Mouse (Mus musculus): ENCODE results near the gene Zbtb21. TPM values are rescaled to one million over a fixed set of nuclear protein-coding genes. Genes with fewer than 3 reads are reported as not detected.
"Not testable (repeated sequence)": the region's sequence is repeated elsewhere in the genome, so short reads cannot be mapped to it uniquely, and the experiment has no call there.

Zbtb21 gene
- total RNA-seq, 4 experiments from 2014 or later, result 23.0 to 33.6 (median 25.5) TPM

GRCm38 (mm10) chr16:97948836-97949235 lies 13.6 kb downstream of the Zbtb21 start:
- no peak for DNase-seq (ENCODE audit: low spot score in 2 of 2)

GRCm38 (mm10) chr16:97946993-97947392 lies 15.4 kb downstream of the Zbtb21 start:
- not testable (repeated sequence) for DNase-seq (ENCODE audit: low spot score in 2 of 2)

- DNase-seq (ENCODE audit: low spot score in 2 of 2), result no peak
These were observed 20.6 kb downstream of the Zbtb21 start for GRCm38 (mm10) chr16:97941844-97942243.

GRCm38 (mm10) chr16:97940471-97940973 lies 21.9 kb downstream of the Zbtb21 start:
- no peak for DNase-seq (ENCODE audit: low spot score in 2 of 2)

GRCm38 (mm10) chr16:97935815-97936214 lies 26.6 kb downstream of the Zbtb21 start:
- no peak for DNase-seq (ENCODE audit: low spot score in 2 of 2)

GRCm38 (mm10) chr16:97930231-97930630 lies 32.2 kb downstream of the Zbtb21 start:
- DNase-seq (ENCODE audit: low spot score in 2 of 2), result no peak

GRCm38 (mm10) chr16:97929520-97929919 lies 32.9 kb downstream of the Zbtb21 start:
- no peak for DNase-seq (ENCODE audit: low spot score in 2 of 2)

- DNase-seq (ENCODE audit: low spot score in 2 of 2), result no peak
These were observed 35.0 kb downstream of the Zbtb21 start for GRCm38 (mm10) chr16:97927331-97927938.

GRCm38 (mm10) chr16:97926381-97926780 lies 36.0 kb downstream of the Zbtb21 start:
- DNase-seq (ENCODE audit: low spot score in 2 of 2), result no peak

- no peak for DNase-seq (ENCODE audit: low spot score in 2 of 2)
These were observed 36.7 kb downstream of the Zbtb21 start for GRCm38 (mm10) chr16:97925760-97926159.

- no peak for DNase-seq (ENCODE audit: low spot score in 2 of 2)
These were observed 38.7 kb downstream of the Zbtb21 start for GRCm38 (mm10) chr16:97923700-97924099.

- no peak for DNase-seq (ENCODE audit: low spot score in 2 of 2)
These were observed 39.7 kb downstream of the Zbtb21 start for GRCm38 (mm10) chr16:97922779-97923126.

- DNase-seq (ENCODE audit: low spot score in 2 of 2), result peak; percentile 67 to 80
These were observed 40.3 kb downstream of the Zbtb21 start for GRCm38 (mm10) chr16:97921961-97922778.

GRCm38 (mm10) chr16:97920621-97921020 lies 41.8 kb downstream of the Zbtb21 start:
- no peak for DNase-seq (ENCODE audit: low spot score in 2 of 2)

GRCm38 (mm10) chr16:97919793-97920192 lies 42.6 kb downstream of the Zbtb21 start:
- no peak for DNase-seq (ENCODE audit: low spot score in 2 of 2)

- DNase-seq (ENCODE audit: low spot score in 2 of 2), result no peak
These were observed 49.5 kb downstream of the Zbtb21 start for GRCm38 (mm10) chr16:97912873-97913272.

- no peak for DNase-seq (ENCODE audit: low spot score in 2 of 2)
These were observed 53.1 kb downstream of the Zbtb21 start for GRCm38 (mm10) chr16:97909356-97909755.

- DNase-seq (ENCODE audit: low spot score in 2 of 2), result no peak
These were observed 54.9 kb downstream of the Zbtb21 start for GRCm38 (mm10) chr16:97907496-97907895.

GRCm38 (mm10) chr16:97906337-97906736 lies 56.1 kb downstream of the Zbtb21 start:
- DNase-seq (ENCODE audit: low spot score in 2 of 2), result no peak

- no peak for DNase-seq (ENCODE audit: low spot score in 2 of 2)
These were observed 56.9 kb downstream of the Zbtb21 start for GRCm38 (mm10) chr16:97905449-97905991.

- DNase-seq (ENCODE audit: low spot score in 2 of 2), result no peak
These were observed 58.4 kb downstream of the Zbtb21 start for GRCm38 (mm10) chr16:97904035-97904434.

GRCm38 (mm10) chr16:97897346-97898024 lies 64.9 kb downstream of the Zbtb21 start:
- DNase-seq (ENCODE audit: low spot score in 2 of 2), result no peak
